10 mouse cellular contexts compared by ENCODE assay signal in the genomic region with DNA sequence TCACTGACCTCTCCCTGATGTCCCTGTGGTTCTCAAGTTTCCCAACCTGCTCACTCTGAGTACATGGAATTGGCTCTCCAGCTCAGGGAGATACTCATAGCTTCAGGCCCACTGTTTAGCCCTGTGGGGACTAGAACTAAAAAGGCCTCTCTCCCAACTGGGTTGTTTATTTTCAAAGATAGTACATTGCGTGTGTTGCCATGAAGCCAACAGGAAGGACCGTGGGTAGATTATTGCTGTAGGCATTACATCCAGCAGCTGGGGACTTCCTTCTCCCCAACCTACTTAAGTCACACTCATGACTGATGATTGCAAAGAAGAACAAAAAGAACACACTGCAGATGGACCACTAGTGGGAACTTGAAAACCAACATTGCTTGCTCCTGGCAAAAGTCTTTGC.
DNase-seq lines count a peak whose midpoint lies in the region; ATAC-seq lines count a peak whose summit lies in the region.
"Had no signal": no experiment of that assay in that cellular context is flagged by ENCODE, and none has a peak within 500 bp of the region (broad histone marks: within the 10 kb centered on the region; RNA-seq: fewer than 3 reads in every experiment).

No protein-coding gene starts in this region.

- H3K9ac ChIP-seq in heart, embryonic 13.5 days = 0 out of 2 replicates have a peak overlapping the region, but pooled peaks have one; percentile 1
- H3K9ac ChIP-seq in midbrain, embryonic 12.5 days (replicated peaks) = no peak overlapping the region
- H3K9ac ChIP-seq in midbrain, embryonic 15.5 days = no peak overlapping the region
- H3K9ac ChIP-seq in forebrain, embryonic 13.5 days = no peak overlapping the region

- peak overlapping the region; percentile 18; the same call in 1 of the 2 replicates for H3K4me2 ChIP-seq in heart, embryonic 13.5 days
- no peak overlapping the region for H3K4me2 ChIP-seq in midbrain, embryonic 12.5 days (replicated peaks)
- no peak overlapping the region for H3K4me2 ChIP-seq in midbrain, embryonic 15.5 days
- no peak overlapping the region for H3K4me2 ChIP-seq in forebrain, embryonic 13.5 days

- H3K9me3 ChIP-seq in heart, embryonic 13.5 days = no peaks in the 10 kb centered on the region
- H3K9me3 ChIP-seq in midbrain, embryonic 12.5 days = no peaks in the 10 kb centered on the region
- H3K9me3 ChIP-seq in midbrain, embryonic 15.5 days = no peaks in the 10 kb centered on the region
- no peaks in the 10 kb centered on the region for H3K9me3 ChIP-seq in limb, embryonic 10.5 days (replicated peaks)
- no peaks in the 10 kb centered on the region for H3K9me3 ChIP-seq in forebrain, embryonic 13.5 days (replicated peaks)

- H3K36me3 ChIP-seq in heart, embryonic 13.5 days = no peaks in the 10 kb centered on the region
- no peaks in the 10 kb centered on the region for H3K36me3 ChIP-seq in midbrain, embryonic 12.5 days
- no peaks in the 10 kb centered on the region for H3K36me3 ChIP-seq in midbrain, embryonic 15.5 days (replicated peaks)
- no peaks in the 10 kb centered on the region for H3K36me3 ChIP-seq in limb, embryonic 10.5 days
- no peaks in the 10 kb centered on the region for H3K36me3 ChIP-seq in forebrain, embryonic 13.5 days (ENCODE audit: poor library complexity, severe bottlenecking)

- ATAC-seq in heart, embryonic 13.5 days (ENCODE audit: extremely low read depth, insufficient number of reproducible peaks, low FRiP score, low TSS enrichment) = no peak
- ATAC-seq in midbrain, embryonic 12.5 days (ENCODE audit: low FRiP score, low read depth) = no peak
- ATAC-seq in midbrain, embryonic 15.5 days (replicated peaks) = no peak
- no peak for ATAC-seq in forebrain, embryonic 13.5 days
- ATAC-seq: forebrain, embryonic 14.5 days had no signal

- DNase-seq in heart, postnatal 4 days = no peak
- no peak for DNase-seq in limb, embryonic 10.5 days (ENCODE audit: low spot score)
- no peak for DNase-seq in retina, embryonic 14.5 days (ENCODE audit: low spot score)
- DNase-seq in Muller cell, postnatal 12 days (ENCODE audit: inconsistent ontology term) = no peak
- DNase-seq: right cerebral cortex, adult 18-20 months had no signal

- H3K4me3 ChIP-seq in heart, embryonic 13.5 days = no peak overlapping the region
- no peak overlapping the region for H3K4me3 ChIP-seq in midbrain, embryonic 12.5 days
- no peak overlapping the region for H3K4me3 ChIP-seq in midbrain, embryonic 15.5 days
- H3K4me3 ChIP-seq in limb, embryonic 10.5 days = no peak overlapping the region
- no peak overlapping the region for H3K4me3 ChIP-seq in forebrain, embryonic 13.5 days

- no peaks in the 10 kb centered on the region for H3K27me3 ChIP-seq in heart, embryonic 13.5 days (replicated peaks)
- H3K27me3 ChIP-seq in midbrain, embryonic 12.5 days = no peaks in the 10 kb centered on the region
- no peaks in the 10 kb centered on the region for H3K27me3 ChIP-seq in midbrain, embryonic 15.5 days (replicated peaks)
- peaks cover 3% of the 10 kb centered on the region; the same call in 1 of the 2 replicates for H3K27me3 ChIP-seq in limb, embryonic 10.5 days (ENCODE audit: low read depth, poor library complexity, severe bottlenecking)
- no peaks in the 10 kb centered on the region for H3K27me3 ChIP-seq in forebrain, embryonic 13.5 days

- 43% methylated on average over 2 of the region's 2 CpGs for WGBS in heart, embryonic 13.5 days
- 92% methylated on average over 2 of the region's 2 CpGs for WGBS in midbrain, embryonic 12.5 days
- 78% methylated on average over 2 of the region's 2 CpGs for WGBS in midbrain, embryonic 15.5 days
- 89% methylated on average over 2 of the region's 2 CpGs for WGBS in limb, embryonic 10.5 days
- WGBS in forebrain, embryonic 13.5 days = 94% methylated on average over 2 of the region's 2 CpGs

- peaks cover 65% of the 10 kb centered on the region for H3K4me1 ChIP-seq in heart, embryonic 13.5 days
- peaks cover 22% of the 10 kb centered on the region for H3K4me1 ChIP-seq in midbrain, embryonic 12.5 days
- peaks cover 14% of the 10 kb centered on the region; the same call in 1 of the 2 replicates for H3K4me1 ChIP-seq in midbrain, embryonic 15.5 days
- H3K4me1 ChIP-seq in limb, embryonic 10.5 days = peaks cover 37% of the 10 kb centered on the region
- H3K4me1 ChIP-seq in forebrain, embryonic 13.5 days = peaks cover 46% of the 10 kb centered on the region

- H3K27ac ChIP-seq in heart, embryonic 13.5 days (replicated peaks) = peak overlapping the region; percentile 81
- H3K27ac ChIP-seq in midbrain, embryonic 12.5 days (replicated peaks) = 0 out of 2 replicates have a peak overlapping the region, but pooled peaks have one; percentile 30
- H3K27ac ChIP-seq in midbrain, embryonic 15.5 days = no peak overlapping the region
- H3K27ac ChIP-seq in limb, embryonic 10.5 days = peak overlapping the region; percentile 63; the same call in 1 of the 2 replicates
- H3K27ac ChIP-seq in forebrain, embryonic 13.5 days = no peak overlapping the region

Comparison
In these comparisons a context has a peak if more than half of its experiments do, and no peak if none do; other contexts are left out.
1. H3K27ac ChIP-seq: peak in heart, embryonic 13.5 days (single experiment), midbrain, embryonic 12.5 days (single experiment) and limb, embryonic 10.5 days (single experiment); none in midbrain, embryonic 15.5 days (single experiment) and forebrain, embryonic 13.5 days (single experiment).